Mouse (Mus musculus) liver, adult 2 months (tissue): ENCODE data around the gene Igsf9.

Experiments
- CTCF ChIP-seq: fragments of 200-500 bp; IDR thresholded peaks from 2 replicates; pipeline ENCODE4 v1.5.1; 2011; ENCODE audit warnings: low read depth, low read length, control low read depth
- POLR2A ChIP-seq: fragments of 200-500 bp; IDR thresholded peaks from 2 replicates; pipeline ENCODE4 v1.6.1; 2011; ENCODE audit warnings: low read length, control low read depth; ENCODE audit not compliant: insufficient read depth; ENCODE audit errors: extremely low read depth

- TF ChIP-seq POLR2A (no peak), CTCF (no peak)
Measured at GRCm38 (mm10) chr1:172458041-172458440, 23.5 kb upstream of the Igsf9 start.
